Mouse (Mus musculus): ENCODE results near the gene Hmgxb4.

DNA sequence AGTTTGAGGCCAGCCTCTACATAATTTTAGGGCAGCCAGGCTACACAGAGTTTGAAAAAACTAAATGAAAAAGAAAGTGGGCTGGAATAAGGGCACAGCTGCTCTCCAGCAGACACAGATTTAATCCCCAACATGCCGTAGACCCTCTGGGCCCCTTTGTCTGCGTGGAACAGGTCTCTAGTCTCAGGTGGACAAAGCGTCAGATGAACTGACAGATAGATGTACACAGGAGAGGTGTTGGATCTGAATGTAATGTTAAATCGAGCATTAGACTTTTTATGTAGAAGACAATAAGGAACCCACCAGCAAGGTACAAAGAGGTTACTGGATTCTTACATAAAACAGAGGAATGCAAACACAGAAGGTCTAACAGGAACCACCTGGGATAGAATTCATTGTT lies 32.7 kb downstream of the Hmgxb4 start:
- TF ChIP-seq CTCF (IDR thresholded peaks at IDR 0.05; ENCODE audit: extremely low read depth, insufficient read depth, insufficient read length, insufficient replicate concordance) (no peak), POLR2A (IDR thresholded peaks at IDR 0.05; ENCODE audit: low read depth, low read length) (no peak)

All from spleen, adult 2 months (tissue).